Mouse (Mus musculus): ENCODE data around the gene Slc25a53.
"Not testable (repeated sequence)": the region's sequence is repeated elsewhere in the genome, so short reads cannot be mapped to it uniquely, and the experiment has no call there.

The Slc25a53 gene

GRCm38 (mm10) chrX:137038000-137038483 is at the start of gene Slc25a53:
TSS of gene Slc25a53 (minus strand) at chrX:137038302.
- peak; percentile 67 for DNase-seq (ENCODE audit: low read depth, low spot score)

- no peak for DNase-seq (ENCODE audit: low read depth, low spot score)
These were observed 25.1 kb upstream of the Slc25a53 start for GRCm38 (mm10) chrX:137063202-137063601.

GRCm38 (mm10) chrX:137049425-137050225 is 11.5 kb upstream of the Slc25a53 start, which contains the start of gene Fam199x:
TSS of gene Fam199x (plus strand) at chrX:137049594.
- DNase-seq (ENCODE audit: low read depth, low spot score), result no peak

- no peak for DNase-seq (ENCODE audit: low read depth, low spot score)
These were observed 10.9 kb upstream of the Slc25a53 start for GRCm38 (mm10) chrX:137049060-137049424.

GRCm38 (mm10) chrX:137038502-137038901 is 400 bp upstream of the Slc25a53 start:
- no peak for DNase-seq (ENCODE audit: low read depth, low spot score)

GRCm38 (mm10) chrX:137037470-137037999 is 567 bp downstream of the Slc25a53 start:
- DNase-seq (ENCODE audit: low read depth, low spot score), result no peak

- DNase-seq (ENCODE audit: low read depth, low spot score), result no peak
These were observed 3.8 kb downstream of the Slc25a53 start for GRCm38 (mm10) chrX:137034322-137034721.

- DNase-seq (ENCODE audit: low read depth, low spot score), result no peak
These were observed 6.4 kb downstream of the Slc25a53 start for GRCm38 (mm10) chrX:137031726-137032125.

- DNase-seq (ENCODE audit: low read depth, low spot score), result no peak
These were observed 7.2 kb downstream of the Slc25a53 start for GRCm38 (mm10) chrX:137030916-137031315.

- DNase-seq (ENCODE audit: low read depth, low spot score), result no peak
These were observed 18.8 kb downstream of the Slc25a53 start for GRCm38 (mm10) chrX:137019310-137019709.

- DNase-seq (ENCODE audit: low read depth, low spot score), result no peak
These were observed 20.4 kb downstream of the Slc25a53 start for GRCm38 (mm10) chrX:137017668-137018067.

GRCm38 (mm10) chrX:137015099-137015709 is 22.9 kb downstream of the Slc25a53 start:
- no peak for DNase-seq (ENCODE audit: low read depth, low spot score)

GRCm38 (mm10) chrX:136996256-136996655 is 41.8 kb downstream of the Slc25a53 start:
- no peak for DNase-seq (ENCODE audit: low read depth, low spot score)

GRCm38 (mm10) chrX:136993641-136994040 is 44.5 kb downstream of the Slc25a53 start:
- no peak for DNase-seq (ENCODE audit: low read depth, low spot score)

GRCm38 (mm10) chrX:136992978-136993547 is 45.0 kb downstream of the Slc25a53 start, which contains the start of gene Zcchc18:
TSS of gene Zcchc18 (plus strand) at chrX:136993155.
- DNase-seq (ENCODE audit: low read depth, low spot score), result peak; percentile 46

- DNase-seq (ENCODE audit: low read depth, low spot score), result no peak
These were observed 45.7 kb downstream of the Slc25a53 start for GRCm38 (mm10) chrX:136992191-136992965.

- no peak for DNase-seq (ENCODE audit: low read depth, low spot score)
These were observed 46.8 kb downstream of the Slc25a53 start for GRCm38 (mm10) chrX:136991274-136991673.

- DNase-seq (ENCODE audit: low read depth, low spot score), result no peak
These were observed 52.1 kb downstream of the Slc25a53 start for GRCm38 (mm10) chrX:136986039-136986438.

- DNase-seq (ENCODE audit: low read depth, low spot score), result no peak
These were observed 59.5 kb downstream of the Slc25a53 start for GRCm38 (mm10) chrX:136978616-136979015.

- DNase-seq (ENCODE audit: low read depth, low spot score), result peak; percentile 39
These were observed 61.5 kb downstream of the Slc25a53 start, which contains the start of the genes Tmsb15l and Tmsb15b1 for GRCm38 (mm10) chrX:136976424-136977084. TSS of gene Tmsb15l (minus strand) at chrX:136976869. TSS of gene Tmsb15b1 (minus strand) at chrX:136976874.

GRCm38 (mm10) chrX:136975397-136975796 is 62.7 kb downstream of the Slc25a53 start, which contains the start of gene Tmsb15b2:
TSS of gene Tmsb15b2 (minus strand) at chrX:136975497.
- not testable (repeated sequence) for DNase-seq (ENCODE audit: low read depth, low spot score)
